Mouse (Mus musculus) liver, adult 2 months (tissue): ENCODE data around the gene Ptprn2. TPM values are rescaled to one million over a fixed set of nuclear protein-coding genes. Genes with fewer than 3 reads are reported as not detected.

Experiments
- DNase-seq: peaks from one replicate; pipeline ENCODE4 v3.0.0-alpha.2; 2011; ENCODE audit warnings: low read depth, low spot score; ENCODE audit errors: extremely low read depth
- H3K27ac ChIP-seq: fragments of 200-500 bp; replicated peaks from 2 replicates; pipeline ENCODE4 v1.5.1; 2012; ENCODE audit warnings: low read depth, mild to moderate bottlenecking, control low read depth, inconsistent platforms, low read length; ENCODE audit not compliant: insufficient read depth
- H3K27me3 ChIP-seq: fragments of 200-500 bp; 2 replicates; pipeline ENCODE4 v1.6.1; 2012; ENCODE audit warnings: mild to moderate bottlenecking, moderate library complexity, low read length, inconsistent platforms; ENCODE audit not compliant: control insufficient read depth, insufficient read depth
- H3K36me3 ChIP-seq: fragments of 200-500 bp; 2 replicates; pipeline ENCODE4 v1.6.1; 2012; ENCODE audit warnings: low read length, inconsistent platforms; ENCODE audit not compliant: control insufficient read depth, insufficient read depth
- H3K4me1 ChIP-seq: fragments of 200-500 bp; 2 replicates; pipeline ENCODE4 v1.6.1; 2011; ENCODE audit warnings: low read length; ENCODE audit not compliant: control insufficient read depth, insufficient read depth
- H3K4me3 ChIP-seq: fragments of 200-500 bp; 2 replicates; pipeline ENCODE4 v1.5.1; 2011; ENCODE audit warnings: low read depth, mild to moderate bottlenecking, control low read depth, low read length, moderate library complexity; ENCODE audit not compliant: insufficient read depth
- H3K79me2 ChIP-seq: fragments of 200-500 bp; 2 replicates; pipeline ENCODE4 v1.6.1; 2012; ENCODE audit warnings: inconsistent platforms, mild to moderate bottlenecking, low read length, moderate library complexity; ENCODE audit not compliant: control insufficient read depth, insufficient read depth
- H3K9ac ChIP-seq: fragments of 200-500 bp; 2 replicates; pipeline ENCODE4 v1.6.1; 2012; ENCODE audit warnings: low read depth, mild to moderate bottlenecking, control low read depth, inconsistent platforms, low read length
- CTCF ChIP-seq: fragments of 200-500 bp; IDR thresholded peaks from 2 replicates; pipeline ENCODE4 v1.5.1; 2011; ENCODE audit warnings: low read depth, low read length, control low read depth
- POLR2A ChIP-seq: fragments of 200-500 bp; IDR thresholded peaks from 2 replicates; pipeline ENCODE4 v1.6.1; 2011; ENCODE audit warnings: low read length, control low read depth; ENCODE audit not compliant: insufficient read depth; ENCODE audit errors: extremely low read depth
- WGBS: fragments of 180-500 bp; shearing (Covaris S2); methylation state at CpG from one replicate; pipeline ENCODE4 v1.1.7; 2018; 5-methylcytosine and 5-hydroxymethylcytosine counted together
- polyA plus RNA-seq: library from polyadenylated mRNA; depleted of rRNA; stranded (reverse); fragments of >200 nt; gene quantifications from 2 replicates; pipeline ENCODE4 v1.2.3, GENCODE M21; 2012
- total RNA-seq: library from RNA; depleted of rRNA; stranded (reverse); fragments of >200 nt; gene quantifications from 2 replicates; pipeline ENCODE4 v1.2.3, GENCODE M21; 2014

Ptprn2 gene
- total and polyA plus RNA-seq, 2 experiments = 0.06 TPM; not detected in 1

GRCm38 (mm10) chr12:117274576-117274975 lies 789.1 kb downstream of the Ptprn2 start:
- 79% methylated on average over 5 of the region's 5 CpGs for WGBS
- H3K4me1 ChIP-seq = no peaks in the 10 kb centered on the region

GRCm38 (mm10) chr12:117280790-117281189 lies 795.3 kb downstream of the Ptprn2 start:
- Histone ChIP-seq H3K27me3 (peaks cover 4% of the 10 kb centered on the region; the same call in 1 of the 2 replicates), H3K36me3 (no peaks in the 10 kb centered on the region), H3K79me2 (no peaks in the 10 kb centered on the region), H3K27ac (no peak overlapping the region), H3K9ac (no peak overlapping the region), H3K4me1 (no peaks in the 10 kb centered on the region), H3K4me3 (no peak overlapping the region)
- 73% methylated on average over 3 of the region's 3 CpGs for WGBS
- no peak for DNase-seq
- no peak for TF ChIP-seq POLR2A
- no peak for TF ChIP-seq CTCF

More at GRCm38 (mm10) chr12:117274576-117274975, 789.1 kb downstream of the Ptprn2 start:
- Histone ChIP-seq H3K36me3 (no peaks in the 10 kb centered on the region), H3K9ac (no peak overlapping the region), H3K27me3 (no peaks in the 10 kb centered on the region), H3K27ac (no peak overlapping the region), H3K79me2 (no peaks in the 10 kb centered on the region), H3K4me3 (no peak overlapping the region)
- no peak for DNase-seq
- TF ChIP-seq POLR2A = no peak
- TF ChIP-seq CTCF = no peak

GRCm38 (mm10) chr12:117282659-117283058 lies 797.1 kb downstream of the Ptprn2 start:
- Histone ChIP-seq H3K4me1 (no peaks in the 10 kb centered on the region), H3K27ac (no peak overlapping the region), H3K9ac (no peak overlapping the region), H3K4me3 (no peak overlapping the region), H3K27me3 (peaks cover 4% of the 10 kb centered on the region; the same call in 1 of the 2 replicates), H3K36me3 (no peaks in the 10 kb centered on the region), H3K79me2 (no peaks in the 10 kb centered on the region)
- no peak for DNase-seq
- WGBS = 69% methylated on average over 2 of the region's 2 CpGs
- TF ChIP-seq CTCF (no peak), POLR2A (no peak)

GRCm38 (mm10) chr12:117287456-117287855 lies 801.9 kb downstream of the Ptprn2 start:
- TF ChIP-seq POLR2A (no peak), CTCF (no peak)
- Histone ChIP-seq H3K27me3 (no peaks in the 10 kb centered on the region), H3K4me3 (no peak overlapping the region), H3K27ac (no peak overlapping the region), H3K36me3 (no peaks in the 10 kb centered on the region), H3K79me2 (no peaks in the 10 kb centered on the region), H3K9ac (no peak overlapping the region), H3K4me1 (no peaks in the 10 kb centered on the region)
- DNase-seq = no peak
- WGBS = 70% methylated on average over 2 of the region's 2 CpGs

- H3K27ac ChIP-seq = no peak overlapping the region
- WGBS = 66% methylated on average over 3 of the region's 3 CpGs
- no peaks in the 10 kb centered on the region for H3K4me1 ChIP-seq
- no peak for TF ChIP-seq POLR2A
- H3K9ac ChIP-seq = no peak overlapping the region
- H3K4me3 ChIP-seq = no peak overlapping the region
- H3K27me3 ChIP-seq = no peaks in the 10 kb centered on the region
- no peak for DNase-seq
- H3K79me2 ChIP-seq = no peaks in the 10 kb centered on the region
- no peaks in the 10 kb centered on the region for H3K36me3 ChIP-seq
Observed at GRCm38 (mm10) chr12:117291943-117292342, 806.4 kb downstream of the Ptprn2 start.

GRCm38 (mm10) chr12:117296792-117297191 lies 811.3 kb downstream of the Ptprn2 start:
- no peak overlapping the region for H3K9ac ChIP-seq
- no peak overlapping the region for H3K4me3 ChIP-seq
- no peak overlapping the region for H3K27ac ChIP-seq
- no peaks in the 10 kb centered on the region for H3K36me3 ChIP-seq
- TF ChIP-seq POLR2A (no peak), CTCF (no peak)
- 0 out of 2 replicates have a peak, but pooled peaks cover 2% of the 10 kb centered on the region for H3K27me3 ChIP-seq
- 51% methylated on average over 2 of the region's 2 CpGs for WGBS
- no peaks in the 10 kb centered on the region for H3K4me1 ChIP-seq
- no peak for DNase-seq
- H3K79me2 ChIP-seq = no peaks in the 10 kb centered on the region
